Mouse (Mus musculus) spleen, adult 2 months (tissue): ENCODE measurements around the gene Mettl24. TPM values are rescaled to one million over a fixed set of nuclear protein-coding genes. Genes with fewer than 3 reads are reported as not detected.

ENCODE experiments used
- DNase-seq, 2 experiments: peaks; one replicate each; pipeline versions ENCODE4 v3.0.0 to v3.0.0-alpha.2; 2012 to 2021; ENCODE audit warnings: low spot score in 2 of 2, low read depth in 1 of 2
- H3K27ac ChIP-seq: fragments of 200-500 bp; 2 replicates; pipeline ENCODE4 v1.5.1; 2012; ENCODE audit warnings: low read length, inconsistent platforms; ENCODE audit not compliant: insufficient read depth
- H3K27me3 ChIP-seq: fragments of 200-500 bp; 2 replicates; pipeline ENCODE4 v1.6.1; 2012; ENCODE audit warnings: mild to moderate bottlenecking, moderate library complexity, low read length, inconsistent platforms; ENCODE audit not compliant: control insufficient read depth, insufficient read depth
- H3K36me3 ChIP-seq: fragments of 200-500 bp; 2 replicates; pipeline ENCODE4 v1.6.1; 2012; ENCODE audit warnings: mild to moderate bottlenecking, low read length, inconsistent platforms; ENCODE audit not compliant: control insufficient read depth, insufficient read depth
- H3K4me1 ChIP-seq: fragments of 200-500 bp; 2 replicates; pipeline ENCODE4 v1.6.1; 2011; ENCODE audit warnings: inconsistent platforms; ENCODE audit not compliant: control insufficient read depth, insufficient read depth, insufficient read length
- H3K4me3 ChIP-seq: fragments of 200-500 bp; 2 replicates; pipeline ENCODE4 v1.5.1; 2011; ENCODE audit warnings: mild to moderate bottlenecking, inconsistent platforms; ENCODE audit not compliant: insufficient read depth, insufficient read length; ENCODE audit errors: extremely low read depth
- CTCF ChIP-seq: fragments of 200-500 bp; IDR thresholded peaks from 2 replicates; pipeline ENCODE4 v1.5.1; 2011; ENCODE audit warnings: mild to moderate bottlenecking, inconsistent platforms; ENCODE audit not compliant: insufficient read depth, insufficient read length, insufficient replicate concordance; ENCODE audit errors: extremely low read depth
- POLR2A ChIP-seq: fragments of 200-500 bp; IDR thresholded peaks from 2 replicates; pipeline ENCODE4 v1.6.1; 2011; ENCODE audit warnings: low read depth, low read length, inconsistent platforms
- WGBS: fragments of 180-500 bp; shearing (Covaris S2); methylation state at CpG from one replicate; pipeline ENCODE4 v1.1.7; 2018; 5-methylcytosine and 5-hydroxymethylcytosine counted together
- polyA plus RNA-seq: library from polyadenylated mRNA; depleted of rRNA; stranded (reverse); fragments of >200 nt; gene quantifications from 2 replicates; pipeline ENCODE4 v1.2.3, GENCODE M21; 2012; rRNA removed

Mettl24 gene
- polyA plus RNA-seq, 1 experiment = 0.85 TPM

DNA sequence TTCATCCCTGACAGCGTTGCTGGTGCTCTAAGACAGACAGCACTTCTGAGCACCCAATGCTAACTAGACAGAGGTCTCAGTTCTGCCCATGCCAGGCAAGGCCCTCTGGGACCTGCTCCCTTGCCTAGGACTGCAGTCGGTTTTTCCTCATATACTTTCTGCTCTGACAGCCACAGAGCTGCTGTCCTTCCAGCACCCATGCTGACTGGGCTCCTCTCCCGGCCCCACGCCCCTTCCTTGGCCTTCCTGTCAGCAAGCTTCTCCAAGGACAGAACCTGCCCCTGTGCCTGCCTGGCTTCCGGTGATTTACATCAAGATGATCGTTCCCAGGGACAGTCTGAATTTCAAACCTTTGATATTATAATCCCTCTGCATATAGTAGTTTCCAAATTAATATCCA lies 162.5 kb downstream of the Mettl24 start:
- no peak for TF ChIP-seq CTCF
- no peak for TF ChIP-seq POLR2A

DNA sequence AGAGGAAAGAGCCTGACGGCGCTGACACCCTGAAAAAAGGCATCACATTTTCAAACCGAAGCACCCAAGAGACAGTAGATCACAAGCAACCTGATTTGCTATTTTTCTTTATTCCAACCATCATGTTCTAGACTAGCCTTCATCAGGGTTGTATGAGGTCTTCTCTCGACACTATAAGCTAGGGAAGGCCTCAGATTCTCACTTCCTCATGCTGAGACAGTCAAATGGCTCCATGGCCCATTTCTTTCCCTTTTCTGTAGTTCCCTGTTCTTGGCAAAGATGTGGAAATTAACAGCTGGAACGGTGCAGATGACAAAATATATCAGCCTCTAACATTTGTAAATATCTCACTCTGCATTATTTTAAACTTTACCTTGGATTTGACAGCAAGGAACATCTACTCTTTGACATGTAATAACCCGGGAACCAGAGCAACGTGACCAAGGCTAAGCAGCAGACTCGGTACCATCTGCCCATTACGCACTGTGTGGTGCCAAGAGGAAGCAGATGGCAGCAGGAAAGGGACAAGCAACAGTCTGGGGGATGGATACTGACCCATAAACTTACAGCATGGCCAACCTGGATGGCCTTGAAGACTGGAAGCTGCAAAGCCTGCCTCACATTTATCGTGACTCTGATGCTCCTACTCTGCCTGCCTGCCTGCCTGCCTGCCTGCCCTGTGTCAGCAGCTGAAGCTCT lies 164.2 kb downstream of the Mettl24 start:
- Histone ChIP-seq H3K27ac (no peak overlapping the region), H3K4me3 (no peak overlapping the region), H3K4me1 (no peaks in the 10 kb centered on the region), H3K27me3 (no peaks in the 10 kb centered on the region), H3K36me3 (peaks cover 40% of the 10 kb centered on the region)
- TF ChIP-seq CTCF (no peak), POLR2A (no peak)
- 89% methylated on average over 10 of the region's 10 CpGs for WGBS
- no peak for DNase-seq

More for the DNA sequence above, 162.5 kb downstream of the Mettl24 start:
- WGBS = 90% methylated on average over 6 of the region's 6 CpGs
- Histone ChIP-seq H3K4me1 (no peaks in the 10 kb centered on the region), H3K27me3 (no peaks in the 10 kb centered on the region), H3K27ac (no peak overlapping the region), H3K4me3 (no peak overlapping the region), H3K36me3 (peaks cover 47% of the 10 kb centered on the region)
- DNase-seq = no peak

DNA sequence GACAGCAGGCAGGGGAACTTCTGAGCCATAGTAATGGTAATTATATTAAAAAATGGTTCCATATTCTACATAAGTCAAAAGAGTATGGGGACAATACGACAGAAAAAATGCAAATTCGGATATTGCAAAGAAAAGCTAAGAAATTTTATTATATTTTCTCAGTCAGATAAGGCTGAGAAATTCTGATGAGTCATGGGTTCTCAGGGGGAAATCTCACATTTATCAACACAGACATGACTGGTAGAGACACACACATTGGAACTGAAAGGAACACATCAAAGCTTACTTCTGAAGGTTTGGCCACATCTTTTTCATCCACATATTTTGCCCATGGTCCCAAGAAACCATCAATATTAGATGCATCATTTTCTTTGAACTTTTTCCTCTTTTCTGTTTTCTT lies 167.6 kb downstream of the Mettl24 start:
- no peak for TF ChIP-seq CTCF
- no peak for TF ChIP-seq POLR2A
- H3K36me3 ChIP-seq = peaks cover 24% of the 10 kb centered on the region
- H3K4me3 ChIP-seq = no peak overlapping the region
- DNase-seq = no peak
- H3K27me3 ChIP-seq = no peaks in the 10 kb centered on the region
- H3K27ac ChIP-seq = no peak overlapping the region
- no peaks in the 10 kb centered on the region for H3K4me1 ChIP-seq
- WGBS = 74% methylated on average over 2 of the region's 2 CpGs

DNA sequence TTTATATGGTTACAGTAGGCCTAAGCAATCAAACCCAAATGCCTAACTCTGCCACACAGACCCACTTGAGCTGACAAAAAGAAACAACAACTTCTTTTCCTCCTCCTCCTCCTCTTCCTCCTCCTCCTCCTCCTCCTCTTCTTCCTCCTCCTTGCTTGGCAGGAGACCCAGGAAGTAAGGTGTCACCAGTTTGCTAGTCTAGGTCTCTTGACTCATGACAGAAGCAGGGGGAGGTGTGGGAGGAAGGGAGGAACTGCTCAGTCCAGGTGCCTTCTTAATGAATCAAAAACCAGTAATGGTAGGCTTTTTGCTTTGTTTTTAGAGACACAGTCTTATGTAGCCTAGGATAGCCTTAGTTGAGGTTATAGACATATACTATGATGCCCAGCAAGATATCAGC lies 168.1 kb downstream of the Mettl24 start:
- TF ChIP-seq POLR2A (no peak), CTCF (no peak)
- no peak for DNase-seq
- no peak overlapping the region for H3K4me3 ChIP-seq
- H3K4me1 ChIP-seq = no peaks in the 10 kb centered on the region
- H3K27me3 ChIP-seq = no peaks in the 10 kb centered on the region
- no peak overlapping the region for H3K27ac ChIP-seq
- H3K36me3 ChIP-seq = peaks cover 24% of the 10 kb centered on the region

DNA sequence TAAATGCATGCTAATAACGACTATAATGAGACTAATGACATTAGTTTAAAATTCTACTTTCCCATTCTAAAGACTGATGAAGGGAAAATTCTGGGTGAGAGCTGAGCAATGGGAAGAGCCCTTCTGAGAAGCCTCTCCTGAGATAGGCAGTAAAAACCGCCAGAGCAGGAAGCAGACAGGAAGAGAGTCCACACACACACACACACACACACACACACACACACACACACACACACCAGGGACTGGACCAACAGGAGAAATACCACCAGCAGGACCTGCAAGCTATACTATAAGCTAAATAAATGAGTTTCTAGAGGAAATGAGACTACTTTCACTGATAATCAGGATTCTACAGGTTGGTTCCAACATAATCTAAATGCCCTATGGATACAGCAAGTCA lies 172.5 kb downstream of the Mettl24 start:
- Histone ChIP-seq H3K4me1 (no peaks in the 10 kb centered on the region), H3K27ac (no peak overlapping the region), H3K4me3 (no peak overlapping the region), H3K36me3 (peaks cover 8% of the 10 kb centered on the region; the same call in 1 of the 2 replicates), H3K27me3 (no peaks in the 10 kb centered on the region)
- no peak for TF ChIP-seq POLR2A
- no peak for TF ChIP-seq CTCF
- DNase-seq = no peak
- WGBS = 58% methylated on average over 2 of the region's 2 CpGs

DNA sequence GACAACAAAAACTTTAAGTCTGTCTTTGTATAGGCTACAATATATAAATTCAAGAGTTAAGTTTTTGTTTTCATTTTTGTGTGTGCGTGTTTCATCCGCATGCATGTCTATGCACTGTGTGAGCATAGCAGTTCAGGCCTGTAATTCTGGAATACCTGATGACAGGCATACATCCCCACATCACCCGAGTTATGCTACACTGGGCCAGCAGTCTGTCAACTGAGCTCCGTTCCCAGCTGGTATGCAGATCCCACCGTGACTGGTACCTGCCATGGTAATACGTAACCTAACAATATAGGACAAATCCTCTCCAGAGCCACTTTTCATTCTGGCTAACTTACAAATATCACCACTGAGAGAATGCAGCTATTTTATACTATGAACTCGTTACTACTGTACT lies 173.6 kb downstream of the Mettl24 start:
- no peak for TF ChIP-seq POLR2A
- no peak for TF ChIP-seq CTCF
- WGBS = 96% methylated on average over 7 of the region's 7 CpGs
- Histone ChIP-seq H3K36me3 (peaks cover 5% of the 10 kb centered on the region; the same call in 1 of the 2 replicates), H3K27me3 (no peaks in the 10 kb centered on the region), H3K4me3 (no peak overlapping the region), H3K4me1 (no peaks in the 10 kb centered on the region), H3K27ac (no peak overlapping the region)
- DNase-seq = no peak

DNA sequence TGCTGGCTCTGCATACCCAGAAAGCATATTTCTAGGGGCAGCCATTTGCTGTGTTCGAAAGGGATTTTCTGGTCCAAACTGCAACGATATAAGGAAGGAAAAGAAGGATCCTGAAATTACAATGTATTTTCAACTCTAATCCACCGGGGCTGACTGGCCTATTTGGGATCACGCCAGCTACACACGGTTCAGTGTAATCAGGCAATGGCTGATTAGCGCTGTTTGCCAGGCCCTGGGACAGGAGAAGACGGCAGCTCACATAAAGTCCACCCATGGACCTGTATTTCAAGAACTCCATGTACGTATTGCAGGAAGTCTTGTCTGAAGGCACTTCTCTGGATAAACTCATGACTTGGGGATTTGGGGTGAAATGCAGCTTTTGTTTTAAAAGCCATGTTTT lies 174.5 kb downstream of the Mettl24 start:
- 87% methylated on average over 8 of the region's 8 CpGs for WGBS
- Histone ChIP-seq H3K27me3 (no peaks in the 10 kb centered on the region), H3K27ac (no peak overlapping the region), H3K4me1 (no peaks in the 10 kb centered on the region), H3K4me3 (no peak overlapping the region), H3K36me3 (peaks cover 3% of the 10 kb centered on the region; the same call in 1 of the 2 replicates)
- TF ChIP-seq CTCF (no peak), POLR2A (no peak)
- no peak for DNase-seq

Other genes with a start within 250 kb of the Mettl24 start
- gene Slc22a16, start 112.9 kb upstream of the Mettl24 start, polyA plus RNA-seq = not detected in 2 replicates
- gene Ddo, start 53.3 kb upstream of the Mettl24 start, polyA plus RNA-seq = 0.20 and 0.71 TPM in 2 replicates
- 13.5 and 14.8 TPM in 2 replicates for gene Cdc40, start 200.0 kb downstream of the Mettl24 start, polyA plus RNA-seq
- 0.36 and 0.38 TPM in 2 replicates for gene Wasf1, start 200.2 kb downstream of the Mettl24 start, polyA plus RNA-seq